Comparison of ENCODE assay signal across 10 mouse cellular contexts in genomic region chr15:99909339-99909996, GRCm38 (mm10). TPM values are rescaled to one million over a fixed set of nuclear protein-coding genes. Genes with fewer than 3 reads are reported as not detected.
DNase-seq lines count a peak whose midpoint lies in the region; ATAC-seq and TF ChIP-seq lines count a peak whose summit lies in the region.
"Not testable (repeated sequence)": the region's sequence is repeated elsewhere in the genome, so short reads cannot be mapped to it uniquely, and the experiment has no call there.
"Had no signal": no experiment of that assay in that cellular context is flagged by ENCODE, and none has a peak within 500 bp of the region (broad histone marks: within the 10 kb centered on the region; RNA-seq: fewer than 3 reads in every experiment).

No protein-coding gene starts in this region.

- not testable (repeated sequence) for H3K9ac ChIP-seq in hindbrain, embryonic 11.5 days (ENCODE audit: low read depth, low read length)

- H3K27me3 ChIP-seq in forebrain, embryonic 10.5 days (ENCODE audit: poor library complexity, severe bottlenecking); hindbrain, embryonic 11.5 days (ENCODE audit: control insufficient read depth, insufficient read depth, low read length): not testable (repeated sequence)

- intact Hi-C loops in left cerebral cortex, adult 2 months (cut with DNase I), result loop anchor here (5.0 to 10.0 kb wide), 2 partner anchors 125 to 412 kb away; no protein-coding TSS in a partner anchor

- H3K4me3 ChIP-seq in forebrain, embryonic 10.5 days; hindbrain, embryonic 11.5 days (ENCODE audit: low read depth, low read length); left cerebral cortex, adult 2 months: not testable (repeated sequence)

- H3K27ac ChIP-seq in forebrain, embryonic 10.5 days; hindbrain, embryonic 11.5 days (ENCODE audit: low read depth, low read length); left cerebral cortex, adult 2 months: not testable (repeated sequence)

- H3K4me2 ChIP-seq in hindbrain, embryonic 11.5 days (replicated peaks; ENCODE audit: low read depth, low read length), result not testable (repeated sequence)

- 37% methylated on average over 14 of the region's 14 CpGs for WGBS in forebrain, embryonic 10.5 days
- WGBS in hindbrain, embryonic 11.5 days, result 42% methylated on average over 14 of the region's 14 CpGs

- not testable (repeated sequence) for H3K36me3 ChIP-seq in forebrain, embryonic 10.5 days (replicated peaks); hindbrain, embryonic 11.5 days (ENCODE audit: control insufficient read depth, insufficient read depth, low read length)

- not testable (repeated sequence) for H3K9me3 ChIP-seq in forebrain, embryonic 10.5 days; hindbrain, embryonic 11.5 days (ENCODE audit: control insufficient read depth, low read length)

- ATAC-seq in hindbrain, embryonic 11.5 days (ENCODE audit: low FRiP score), result not testable (repeated sequence)
- ATAC-seq in megakaryocyte-erythroid progenitor cell, adult 5-6 weeks (replicated peaks; ENCODE audit: low FRiP score, low TSS enrichment, poor library complexity, severe bottlenecking), result peak; percentile 77

- H3K4me1 ChIP-seq in forebrain, embryonic 10.5 days; hindbrain, embryonic 11.5 days (replicated peaks; ENCODE audit: control insufficient read depth, insufficient read depth, low read length): not testable (repeated sequence)

- TF ChIP-seq CTCF in left cerebral cortex, adult 2 months (IDR thresholded peaks at IDR 0.05), result peak; percentile 61

- DNase-seq in 416B (ENCODE audit: low read depth), result peak; percentile 42
- DNase-seq in R1 (ENCODE audit: low read depth, low spot score), result peak; percentile 85
- peak; percentile 23 for DNase-seq in cerebellum, adult 8-10 months
- DNase-seq in forebrain, embryonic 10.5 days (ENCODE audit: extremely low spot score, low spot score), result peak; percentile 27
- peak; percentile 65 for DNase-seq in hindbrain, embryonic 11.5 days (ENCODE audit: low spot score)
- DNase-seq in left cerebral cortex, adult 2 months (ENCODE audit: extremely low spot score in 1 of 2, low spot score in 2 of 2), result peak in 1 of 2 experiments; percentile 16
- peak; percentile 34 for DNase-seq in right cerebral cortex, postnatal 4 days

RNA-seq across cellular contexts. Expression of gene Lima1, which starts 34.2 kb away (rescaled TPM):
- 39.6 and 43.4 TPM in 2 replicates for polyA plus RNA-seq in forebrain, embryonic 10.5 days (2016; fragmentation: Nextera tagmentation; extraction: Ambion mirVana)
- 30.8 and 31.8 TPM in 2 replicates for polyA plus RNA-seq in hindbrain, embryonic 11.5 days (2014; fragmentation: Nextera tagmentation; extraction: Ambion mirVana)
- total RNA-seq in left cerebral cortex, adult 2 months (2021), result 10 to 100 TPM in 1 of 2 experiments, 1 to 10 TPM in 1; 9.9 to 11.0 TPM
- 0.09 TPM in 1 of 2 replicates, not detected in the other for total RNA-seq in megakaryocyte-erythroid progenitor cell, adult 5-6 weeks (2014; fragmentation: Nextera tagmentation)
- total RNA-seq in megakaryocyte-erythroid progenitor cell, adult 5-6 weeks (2017), result 0.11 TPM in 1 of 2 replicates, not detected in the other

RNA-seq across cellular contexts. Expression of gene Fam186a, which starts 57.4 kb away (rescaled TPM):
- polyA plus RNA-seq in forebrain, embryonic 10.5 days (2016; fragmentation: Nextera tagmentation; extraction: Ambion mirVana), result 0.01 TPM in 1 of 2 replicates, not detected in the other
- polyA plus RNA-seq in hindbrain, embryonic 11.5 days (2014; fragmentation: Nextera tagmentation; extraction: Ambion mirVana), result 0.05 TPM in 1 of 2 replicates, not detected in the other
- under 1 TPM in 1 of 2 experiments, not detected in 1; 0.05 TPM for total RNA-seq in left cerebral cortex, adult 2 months (2021)
- total RNA-seq in megakaryocyte-erythroid progenitor cell, adult 5-6 weeks (2014; fragmentation: Nextera tagmentation), result not detected in 2 replicates
- total RNA-seq in megakaryocyte-erythroid progenitor cell, adult 5-6 weeks (2017), result not detected in 2 replicates
- polyA plus RNA-seq: forebrain, embryonic 16.5 days; neural tube, embryonic 15.5 days had no signal

Comparison
In these comparisons a context has a peak if more than half of its experiments do, and no peak if none do; other contexts are left out.
1. RNA of gene Lima1, which starts 34.2 kb away (total RNA-seq): 9.9 to 11.0 TPM in left cerebral cortex, adult 2 months; 0.09 to 0.11 TPM in megakaryocyte-erythroid progenitor cell, adult 5-6 weeks; every median in the first group is over 4 times any median in the second.